Mouse (Mus musculus) liver, postnatal 0 days (tissue): ENCODE data around the gene N4bp2.

Source experiments
- CTCF ChIP-seq: sonication (generic); IDR thresholded peaks from 2 replicates; pipeline ENCODE4 v1.5.1; 2016; ENCODE audit warnings: antibody characterized with exemption, low read depth
- EP300 ChIP-seq: IDR thresholded peaks from 2 replicates; pipeline ENCODE4 v1.6.1; 2016; ENCODE audit warnings: antibody characterized with exemption, low read depth, mild to moderate bottlenecking

GRCm38 (mm10) chr5:65762686-65763085, 635 bp upstream of the N4bp2 start:
- TF ChIP-seq CTCF (no peak), EP300 (no peak)
